Mouse (Mus musculus): ENCODE data around the gene Zbtb49.

The Zbtb49 gene

DNA sequence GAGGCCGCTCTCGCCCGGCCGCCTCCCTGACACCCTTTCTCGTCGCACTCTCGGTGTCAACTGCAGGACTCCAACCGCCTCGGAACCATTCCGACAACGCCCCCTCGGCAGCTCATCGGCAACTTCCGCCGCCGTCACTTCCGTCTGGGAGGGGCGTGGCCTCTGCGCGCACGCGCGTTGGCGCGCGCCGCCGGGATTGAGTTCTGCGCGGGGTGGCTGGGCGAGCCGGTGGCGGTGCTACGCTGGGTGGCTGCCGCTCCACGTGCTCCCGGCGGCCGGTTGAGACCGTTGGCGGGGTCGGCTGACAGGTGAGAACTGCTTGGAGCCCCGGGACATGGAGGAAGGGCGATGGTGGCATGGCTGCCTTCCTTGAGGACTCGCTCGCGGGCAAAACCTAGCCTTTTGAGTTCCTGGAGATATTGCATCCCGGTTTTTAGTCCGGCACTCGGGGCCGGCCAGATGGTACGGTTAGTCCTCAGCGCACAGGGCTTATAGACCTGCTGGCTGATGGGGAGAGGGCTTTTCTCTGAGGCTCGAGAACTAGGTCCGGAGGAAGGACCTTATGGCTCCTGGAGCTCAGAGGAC, at the start of gene Zbtb49, which contains the start of gene Lyar:
Gene Zbtb49, minus strand, starts transcription at position 130 of the 585 bp plus-strand sequence.
Gene Lyar, plus strand, starts transcription at position 143 of the 585 bp plus-strand sequence.
- DNase-seq (ENCODE audit: low spot score in 2 of 2): peak; percentile 90 to 96

DNA sequence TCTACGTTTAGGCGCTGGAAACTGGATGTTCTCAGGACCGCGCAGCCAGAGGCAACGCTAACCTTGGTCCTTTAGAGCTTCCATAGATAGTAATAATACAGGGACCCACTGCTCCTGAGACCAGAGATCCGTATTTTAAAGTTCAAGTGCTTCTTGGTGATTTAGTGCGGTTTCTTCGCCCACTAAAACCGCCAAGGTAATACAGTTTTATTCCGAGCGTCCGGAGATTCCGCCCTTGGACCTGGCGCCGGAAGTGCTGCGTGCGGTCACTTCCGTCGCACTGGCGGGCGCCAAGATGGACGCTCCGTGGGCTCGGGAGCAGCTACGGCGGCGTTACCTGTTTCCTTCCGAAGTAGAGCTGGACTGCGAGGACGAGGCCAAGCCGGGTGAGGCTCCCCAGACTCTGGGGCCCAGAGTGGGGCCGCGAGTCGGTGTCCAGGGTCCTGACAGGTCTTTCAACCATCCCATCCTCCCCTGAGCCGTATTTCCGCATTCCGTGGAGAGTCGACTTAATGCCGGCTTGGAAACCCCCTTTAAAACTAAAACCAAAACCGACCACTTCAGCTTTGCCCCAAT, 39.9 kb upstream of the Zbtb49 start, which contains the start of gene Tmem128:
Gene Tmem128, plus strand, starts transcription at position 79 of the 576 bp plus-strand sequence.
- DNase-seq (ENCODE audit: low spot score in 2 of 2): peak; percentile 35 to 60

DNA sequence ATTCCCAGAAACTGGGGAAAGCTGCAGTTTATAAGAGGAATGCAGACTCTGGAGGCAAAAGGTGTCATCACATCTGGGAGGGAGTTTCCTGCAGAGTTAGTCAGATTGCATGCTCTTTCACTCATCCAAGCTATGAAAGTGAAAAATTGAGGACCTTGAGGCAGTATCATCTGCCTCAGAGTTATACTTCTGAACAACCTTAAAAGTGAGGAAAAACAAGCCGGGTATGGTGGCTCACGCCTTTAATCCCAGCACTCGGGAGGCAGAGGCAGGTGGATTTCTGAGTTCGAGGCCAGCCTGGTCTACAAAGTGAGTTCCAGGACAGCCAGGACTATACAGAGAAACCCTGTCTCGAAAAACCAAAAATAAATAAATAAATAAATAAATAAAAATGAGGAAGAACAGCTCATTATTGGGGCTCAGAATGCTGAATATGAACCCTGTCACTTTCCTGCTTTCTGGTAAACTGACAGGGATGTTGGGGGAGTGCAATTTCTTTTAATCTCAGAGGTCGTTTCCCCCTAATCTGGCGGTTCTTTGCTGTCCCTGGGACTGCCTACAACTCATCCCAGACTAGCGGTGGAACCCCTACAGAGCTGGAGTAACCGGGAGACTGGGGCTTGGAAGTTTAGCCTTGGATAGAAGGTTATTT, 39.3 kb upstream of the Zbtb49 start:
- no peak for DNase-seq (ENCODE audit: low spot score in 2 of 2)

- no peak for DNase-seq (ENCODE audit: low spot score in 2 of 2)
Measured at GRCm38 (mm10) chr5:38258773-38259146, 38.5 kb upstream of the Zbtb49 start.

DNA sequence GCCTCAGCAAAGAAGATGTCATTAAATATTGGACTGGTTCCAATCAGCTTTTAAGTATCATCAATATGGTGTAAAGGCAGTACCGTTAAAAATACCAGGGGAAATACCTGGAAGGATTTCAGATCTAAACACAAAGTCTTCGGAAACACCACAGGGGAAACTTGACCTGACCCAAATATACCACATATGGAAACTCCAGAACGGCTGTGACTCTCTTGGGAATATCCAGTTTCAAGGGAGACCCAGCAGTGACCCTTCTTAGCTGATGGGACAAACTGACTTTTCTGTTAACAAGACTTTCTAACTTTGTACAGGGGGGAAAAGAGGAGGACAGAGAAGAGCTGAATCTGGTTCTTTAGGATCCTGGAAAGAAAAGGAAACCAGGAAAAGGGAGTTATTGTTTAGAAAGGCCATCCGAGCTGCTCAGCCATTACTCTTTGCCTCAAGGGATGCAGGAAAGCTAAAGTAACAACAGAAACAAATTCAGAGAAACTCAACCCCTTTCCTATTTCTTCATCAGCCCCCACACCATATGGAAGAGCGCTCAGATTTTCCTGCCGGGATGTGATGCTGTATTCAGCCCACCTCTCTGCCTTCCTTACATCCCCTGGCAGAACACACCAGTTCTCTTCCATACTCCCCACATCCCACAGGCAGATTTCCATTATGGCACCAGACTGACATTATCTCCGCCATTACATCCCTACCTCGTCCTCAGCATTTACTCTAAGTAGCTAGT, 37.9 kb upstream of the Zbtb49 start:
- no peak for DNase-seq (ENCODE audit: low spot score in 2 of 2)

- DNase-seq (ENCODE audit: low spot score in 2 of 2): no peak
Measured at GRCm38 (mm10) chr5:38256551-38256950, 36.3 kb upstream of the Zbtb49 start.

DNA sequence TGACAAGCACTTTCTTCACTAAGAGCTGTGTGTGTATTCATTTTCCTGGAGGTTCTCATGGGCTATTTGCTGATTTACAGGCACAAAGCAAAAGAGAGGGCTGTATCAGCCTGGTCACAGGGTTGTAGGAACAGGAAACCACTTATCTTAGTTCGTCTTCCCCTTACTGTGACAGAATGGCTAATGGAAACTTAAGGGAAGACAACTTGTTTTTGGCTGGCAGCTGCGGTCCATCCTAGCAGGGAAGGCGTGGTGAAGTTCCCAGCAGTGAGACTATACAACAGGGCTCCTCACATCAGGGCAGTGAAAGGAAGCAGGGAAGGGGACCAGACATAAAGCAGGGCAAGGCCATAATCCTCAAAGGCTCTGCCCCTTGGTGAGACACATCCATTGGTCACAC, 35.4 kb upstream of the Zbtb49 start:
- DNase-seq (ENCODE audit: low spot score in 2 of 2): no peak

DNA sequence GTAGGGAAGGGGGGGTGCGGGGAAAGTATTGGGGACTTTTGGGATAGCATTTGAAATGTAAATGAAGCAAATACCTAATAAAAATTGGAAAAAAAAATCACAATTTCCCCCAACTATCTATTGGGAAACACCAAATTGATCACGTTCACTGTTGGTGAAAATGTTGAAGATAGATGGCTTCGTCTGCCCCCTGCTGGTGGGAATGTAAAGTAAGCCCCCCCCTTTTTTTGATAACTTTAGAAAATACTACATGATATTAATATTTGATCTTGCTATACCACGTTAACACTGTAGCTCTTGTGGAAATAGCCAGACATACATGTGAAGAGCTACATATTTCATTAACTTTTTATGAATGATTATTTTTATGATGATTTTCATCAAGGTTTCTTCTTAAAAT, 34.9 kb upstream of the Zbtb49 start:
- no peak for DNase-seq (ENCODE audit: low spot score in 2 of 2)

GRCm38 (mm10) chr5:38241966-38242365, 21.7 kb upstream of the Zbtb49 start:
- no peak for DNase-seq (ENCODE audit: low spot score in 2 of 2)

DNA sequence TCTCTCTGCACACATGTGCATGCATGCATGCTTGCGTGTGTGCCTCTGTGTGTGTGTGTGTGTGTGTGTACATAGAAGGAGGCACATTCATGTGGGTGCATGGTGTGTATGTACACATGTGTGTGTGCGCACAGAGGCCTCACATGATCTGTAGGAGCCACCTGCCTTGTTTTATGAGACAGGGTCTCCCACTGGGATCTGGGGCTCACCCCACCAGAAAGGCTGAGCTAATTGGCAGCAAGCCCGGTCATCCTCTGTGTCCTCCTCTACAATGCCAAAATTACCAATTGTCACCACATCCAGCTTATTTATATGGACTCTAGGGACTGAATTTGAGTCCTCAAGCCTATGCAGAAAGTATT, 21.2 kb upstream of the Zbtb49 start:
- DNase-seq (ENCODE audit: low spot score in 2 of 2): no peak

DNA sequence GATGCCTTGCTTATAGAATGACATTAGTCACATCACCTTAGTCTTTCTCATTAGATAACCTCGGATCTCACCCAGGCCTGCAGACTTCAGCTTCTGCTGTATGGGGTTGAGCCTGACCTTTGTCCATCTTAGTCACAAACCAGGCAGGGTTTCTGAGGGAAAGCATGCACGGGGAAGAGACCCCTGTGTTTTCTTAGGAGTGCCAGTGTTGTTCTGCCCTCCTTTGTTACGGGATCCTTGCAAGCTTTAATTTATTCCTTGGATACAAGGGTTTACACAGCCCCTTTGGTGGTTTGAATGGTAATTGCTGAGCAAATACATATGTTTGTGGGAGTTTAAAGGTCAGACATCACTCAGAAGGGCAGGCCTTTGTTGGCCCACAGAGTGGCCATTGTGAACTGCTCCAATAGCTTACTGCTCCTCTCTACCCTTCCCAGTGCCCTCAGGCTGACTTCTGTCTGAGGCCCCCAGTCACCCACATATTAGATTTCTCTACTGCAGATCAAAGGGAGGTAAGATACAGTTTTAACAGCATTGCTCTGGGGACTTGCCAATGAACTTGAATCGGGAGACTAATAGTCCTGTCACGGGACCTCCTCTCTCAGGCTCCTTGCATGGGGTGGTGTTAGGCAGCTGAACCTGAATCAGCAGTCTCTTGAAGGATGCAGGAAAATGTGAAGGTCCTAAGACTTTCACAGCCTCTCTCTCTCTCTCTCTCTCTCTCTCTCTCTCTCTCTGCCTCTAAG, 20.6 kb upstream of the Zbtb49 start:
- no peak for DNase-seq (ENCODE audit: low spot score in 2 of 2)

DNA sequence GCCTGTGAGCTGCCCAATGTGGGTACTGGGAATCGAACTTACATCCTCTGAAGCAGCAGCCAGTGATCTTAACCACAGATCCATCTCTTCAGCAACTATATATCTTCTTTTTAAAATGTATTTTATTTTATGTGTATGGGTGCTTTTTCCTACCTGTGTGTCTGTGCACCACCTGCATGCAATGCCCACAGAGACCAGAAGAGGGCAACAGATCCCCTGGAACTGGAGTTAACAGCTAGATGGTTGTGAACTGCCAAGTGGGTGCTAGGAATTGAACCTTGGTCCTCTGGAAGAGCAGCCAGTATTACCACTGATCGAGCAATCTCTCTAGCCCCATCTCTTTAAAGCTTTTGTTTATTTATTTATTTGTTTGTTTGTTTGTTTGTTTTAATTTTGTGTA, 16.4 kb upstream of the Zbtb49 start:
- no peak for DNase-seq (ENCODE audit: low spot score in 2 of 2)

GRCm38 (mm10) chr5:38235422-38235821, 15.2 kb upstream of the Zbtb49 start:
- DNase-seq (ENCODE audit: low spot score in 2 of 2): peak in 1 of 2 experiments; percentile 17

DNA sequence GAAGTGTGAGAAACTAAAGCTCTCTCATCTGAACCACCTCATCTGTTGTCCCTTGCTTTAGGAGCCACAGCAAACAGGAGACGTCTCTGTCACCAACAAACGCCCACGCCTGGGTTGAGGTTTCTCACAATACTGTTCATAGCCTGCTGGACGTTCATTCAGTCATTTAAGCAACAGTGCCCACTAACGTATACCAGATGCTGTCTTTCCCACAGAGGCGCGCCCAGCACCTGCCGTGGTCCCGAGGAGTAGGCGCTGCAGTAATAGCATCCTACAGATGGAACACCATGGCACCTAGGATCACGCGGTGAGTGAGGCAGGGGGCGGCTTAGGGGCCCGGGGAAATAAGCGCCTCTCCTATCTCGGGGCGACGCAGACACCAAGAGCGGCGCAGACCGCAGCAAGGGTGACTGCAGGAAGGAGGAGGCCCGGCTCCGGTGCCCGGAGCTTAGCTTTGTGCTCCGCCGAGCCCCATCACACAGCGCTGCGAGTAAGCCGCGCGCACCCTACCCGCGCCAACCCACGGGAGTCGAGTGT, 418 bp downstream of the Zbtb49 start:
- DNase-seq (ENCODE audit: low spot score in 2 of 2): no peak

DNA sequence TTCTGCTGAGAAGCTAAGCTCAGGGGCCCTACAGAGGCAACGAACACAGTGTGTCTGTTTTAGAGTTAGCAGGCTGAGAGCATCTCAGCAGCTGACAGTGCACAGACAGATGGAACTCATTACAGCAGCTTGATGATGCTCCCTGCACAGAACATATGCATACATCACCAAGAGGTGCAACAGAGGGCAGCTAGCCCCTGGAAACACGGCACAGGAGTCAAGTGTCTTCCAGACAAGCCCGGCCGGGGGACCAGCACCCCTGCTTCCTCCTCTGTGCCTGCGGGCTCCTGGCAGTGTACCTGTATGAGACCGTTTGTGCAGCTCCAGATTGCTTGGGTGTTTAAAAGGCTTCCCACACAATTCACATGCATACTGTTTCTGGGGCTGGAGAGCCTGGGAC, 7.2 kb downstream of the Zbtb49 start:
- DNase-seq (ENCODE audit: low spot score in 2 of 2): no peak

DNA sequence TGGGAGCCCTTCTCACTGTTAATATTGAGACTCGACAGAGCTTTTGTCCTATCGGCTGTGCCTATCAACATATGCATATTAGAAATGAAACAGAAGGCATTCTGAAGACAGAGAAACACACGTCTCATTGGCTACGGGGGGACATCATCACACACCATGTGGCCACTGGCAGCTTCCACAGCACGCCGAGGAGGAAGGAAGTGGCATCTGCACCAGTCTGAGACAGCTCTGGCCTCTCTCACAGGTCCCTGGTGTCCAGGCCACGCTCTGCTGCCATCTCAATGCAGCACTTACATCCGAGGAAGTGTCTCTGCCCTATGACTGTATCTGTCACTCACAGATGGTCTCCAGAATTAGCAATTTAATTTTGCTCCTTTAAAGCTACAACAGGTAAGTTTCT, 8.6 kb downstream of the Zbtb49 start:
- DNase-seq (ENCODE audit: low spot score in 2 of 2): no peak

DNA sequence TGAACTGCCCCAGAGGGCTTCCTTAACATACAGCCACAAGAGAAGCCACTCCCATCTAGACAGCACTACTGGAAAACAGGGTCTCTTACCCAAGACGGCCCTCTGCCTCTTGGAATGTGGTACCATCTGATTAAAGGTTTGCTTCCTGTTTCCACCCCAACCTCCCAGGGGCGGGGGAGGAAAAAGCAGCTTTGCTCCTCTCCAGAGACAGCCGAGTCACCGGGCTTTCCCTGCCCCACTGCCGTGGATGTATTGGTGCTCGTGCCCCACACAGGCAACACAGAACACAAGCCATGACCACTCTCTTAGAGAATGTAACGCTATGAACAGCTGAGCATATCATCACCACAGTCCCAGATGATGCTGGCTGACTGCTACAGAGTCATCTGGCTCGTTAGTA, 11.3 kb downstream of the Zbtb49 start:
- no peak for DNase-seq (ENCODE audit: low spot score in 2 of 2)

DNA sequence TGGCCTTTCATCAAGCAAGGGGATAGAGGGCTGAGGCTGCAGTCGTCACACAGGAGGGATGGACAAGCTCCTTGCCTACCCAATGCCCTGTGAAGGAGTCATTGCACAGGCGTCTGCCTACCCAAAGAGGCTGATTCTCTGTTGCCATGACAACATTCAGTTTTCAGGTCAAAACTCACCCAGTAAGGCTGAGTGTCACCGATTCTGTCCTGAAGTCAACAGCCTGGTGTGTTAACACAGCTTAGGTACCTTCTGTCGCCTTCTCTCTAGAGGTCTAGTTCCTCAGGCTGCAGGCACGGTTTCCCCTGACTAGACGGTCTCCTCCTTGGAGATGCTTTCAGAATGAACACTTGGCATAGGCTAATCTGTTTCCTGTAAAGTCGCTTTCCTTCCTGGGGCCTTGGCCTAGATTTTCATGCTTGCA, 14.9 kb downstream of the Zbtb49 start:
- no peak for DNase-seq (ENCODE audit: low spot score in 2 of 2)

DNA sequence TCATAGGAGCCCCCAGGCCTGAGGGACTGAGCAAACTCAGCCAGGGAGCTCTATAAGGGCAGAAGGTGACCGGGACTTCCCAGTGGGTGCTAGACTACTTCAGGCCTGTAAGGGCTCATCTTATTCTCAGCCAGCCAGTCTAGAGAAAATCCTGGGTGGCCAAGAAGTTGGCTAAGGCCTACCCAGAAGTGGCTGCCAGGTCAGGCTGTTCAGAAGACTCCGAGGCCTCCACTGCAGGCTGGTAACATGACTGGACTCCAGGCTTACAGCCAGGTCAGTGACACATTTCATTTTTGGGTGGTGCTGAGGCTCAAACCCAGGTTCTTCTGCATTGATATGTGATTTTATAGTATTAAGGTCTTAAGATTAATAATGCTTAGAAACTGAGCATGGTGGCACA, 20.6 kb downstream of the Zbtb49 start:
- DNase-seq (ENCODE audit: low spot score in 2 of 2): no peak

- DNase-seq (ENCODE audit: low spot score in 2 of 2): peak; percentile 56 to 71
Measured at GRCm38 (mm10) chr5:38197482-38197823, 22.8 kb downstream of the Zbtb49 start.

DNA sequence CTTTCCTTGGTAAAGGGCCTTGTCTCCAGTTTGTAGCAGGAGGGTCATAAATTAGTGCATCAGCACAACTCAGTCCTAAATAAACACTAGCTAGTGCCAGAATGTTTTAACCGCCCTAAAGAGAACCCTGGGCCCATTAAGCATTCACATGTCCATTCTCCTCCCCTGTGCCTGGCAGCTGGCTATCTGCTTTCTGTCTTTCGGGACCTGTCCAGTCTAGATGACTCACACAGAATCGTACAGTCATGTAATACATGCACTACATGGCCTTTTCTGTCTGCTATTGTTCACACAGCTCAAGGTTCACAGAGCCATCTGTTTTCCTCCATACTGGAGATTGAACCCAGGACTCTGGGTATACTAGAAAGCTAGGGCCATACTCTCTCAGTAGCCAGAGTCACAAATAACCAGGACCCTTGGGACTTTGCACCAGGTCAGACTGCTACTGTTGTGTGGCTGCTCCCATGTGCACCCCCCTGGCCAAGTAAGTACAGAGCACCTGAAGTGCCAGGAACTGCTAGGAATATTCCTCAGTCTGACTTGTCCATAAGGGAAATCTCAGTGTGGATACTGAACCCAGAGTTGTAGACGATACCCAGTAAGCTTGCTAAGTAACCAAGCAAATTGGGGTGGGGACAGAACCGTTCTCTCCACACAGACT, 23.3 kb downstream of the Zbtb49 start:
- DNase-seq (ENCODE audit: low spot score in 2 of 2): no peak

All from urinary bladder, adult 18-20 months (tissue).